Mouse (Mus musculus) CD4-positive naive resting alpha-beta T cell, adult 57 days (primary cell): ENCODE results near the gene Ptch1. TPM values are rescaled to one million over a fixed set of nuclear protein-coding genes. Genes with fewer than 3 reads are reported as not detected.

ENCODE experiments used
- total RNA-seq: library from RNA; stranded (reverse); gene quantifications from one replicate; pipeline ENCODE4 v1.2.4, GENCODE M21; 2023

The Ptch1 gene
- 32.3 TPM for total RNA-seq

DNA sequence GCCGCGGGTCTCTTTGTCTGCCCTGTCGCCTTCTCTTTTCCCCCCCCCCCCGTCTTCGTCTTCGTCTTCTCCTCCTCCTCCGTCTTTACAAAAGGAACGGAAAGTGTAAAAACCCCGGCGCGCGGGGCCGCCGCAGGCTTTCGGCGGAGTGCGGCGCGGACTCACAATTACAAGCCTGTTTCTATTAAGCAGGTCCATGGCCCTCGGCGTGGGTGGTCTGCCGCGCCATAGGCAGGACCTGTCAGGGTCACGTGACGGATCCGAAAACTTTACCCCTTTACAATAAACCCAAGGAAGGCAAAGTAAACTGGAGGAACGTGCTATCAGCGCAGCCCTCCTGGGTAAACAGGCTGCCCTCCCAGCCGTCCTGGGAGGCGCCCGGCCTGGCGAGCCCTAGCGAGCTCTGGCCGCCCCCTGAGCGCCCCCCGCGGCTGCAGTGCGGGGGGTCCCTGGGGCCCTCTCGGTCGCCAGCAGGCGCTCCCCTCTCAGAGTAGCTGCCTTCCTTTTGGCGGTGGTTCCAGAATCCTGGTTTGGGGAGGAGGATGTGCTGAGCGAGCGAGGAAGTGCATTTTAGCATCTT is at the start of gene Ptch1:
Gene Ptch1 (minus strand): TSS at position 343 of the 580 bp plus-strand sequence.

DNA sequence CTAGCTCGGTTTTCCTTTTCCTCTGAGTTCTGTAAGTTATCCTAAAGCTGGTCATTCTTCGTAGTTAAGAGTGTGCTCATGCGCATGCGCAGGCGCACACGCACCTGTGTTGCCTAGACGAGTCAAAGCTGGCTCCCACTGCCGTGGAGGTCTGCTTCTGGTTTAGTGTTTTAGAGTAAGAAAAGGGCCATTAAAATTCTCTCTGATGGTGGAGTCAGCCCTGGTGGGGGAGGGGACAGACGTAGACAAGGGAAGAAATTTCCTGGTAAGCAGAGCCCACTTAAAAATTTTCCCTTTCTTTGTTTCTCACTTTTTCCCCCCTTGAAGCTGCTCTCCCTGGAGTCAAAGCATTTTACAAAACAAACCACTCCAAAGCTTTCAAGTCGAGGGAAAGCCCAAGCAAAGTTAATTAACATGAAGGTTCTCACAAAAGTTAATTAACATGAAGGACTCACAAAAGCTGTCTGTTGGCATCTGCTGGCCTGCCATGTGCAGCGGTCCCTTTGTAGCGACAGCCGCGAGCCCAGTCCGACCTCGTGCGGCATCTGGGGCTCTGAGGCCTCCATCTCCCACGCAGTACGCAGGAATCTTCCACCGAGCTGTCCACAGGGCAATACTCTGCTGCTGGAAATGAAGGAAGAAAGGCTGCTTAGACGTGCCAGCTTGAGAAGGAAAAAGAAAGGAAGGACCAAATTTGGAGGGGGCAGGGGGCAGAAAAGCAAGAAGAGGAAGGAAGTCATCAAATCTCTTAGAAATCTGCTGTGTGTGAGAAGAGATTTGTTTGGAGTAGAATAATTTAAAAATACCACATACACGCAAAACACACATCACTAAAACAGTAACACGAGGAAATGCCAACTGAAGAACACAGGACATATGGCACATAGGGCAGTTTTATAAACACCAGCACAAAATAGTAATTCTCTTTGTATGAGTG is 76.5 kb downstream of the Ptch1 start, which contains the start of gene Fancc:
Gene Fancc (minus strand): TSS at position 633 of the 937 bp plus-strand sequence.

Other genes with a start within 250 kb of the Ptch1 start
- 18.2 TPM for gene Fancc, start 76.3 kb downstream of the Ptch1 start, total RNA-seq
- 27.5 TPM for gene Ercc6l2, start 241.6 kb upstream of the Ptch1 start, total RNA-seq